Mouse (Mus musculus) cerebellum, adult 2 months (tissue): ENCODE data around the gene Tbc1d8.

Experiments
- CTCF ChIP-seq: fragments of 200-500 bp; IDR thresholded peaks from 2 replicates; pipeline ENCODE4 v1.5.1; 2011; ENCODE audit warnings: low read depth, mild to moderate bottlenecking, control low read depth, low read length, moderate library complexity, borderline replicate concordance; ENCODE audit not compliant: insufficient read depth
- POLR2A ChIP-seq: fragments of 200-500 bp; IDR thresholded peaks from 2 replicates; pipeline ENCODE4 v1.6.1; 2011; ENCODE audit warnings: low read length, control low read depth, borderline replicate concordance; ENCODE audit not compliant: insufficient read depth

GRCm38 (mm10) chr1:39441686-39442085 lies 36.9 kb downstream of the Tbc1d8 start:
- TF ChIP-seq CTCF (no peak), POLR2A (no peak)
